Mouse (Mus musculus) bone marrow, adult 2 months (tissue): ENCODE measurements at regions not wholly inside any gene's neighbourhood (a gene's known extent, or its start where the extent isn't known, plus 50 kb on each side); places are given as distances from the start of the nearest gene placed in this dataset.

Experiments used
- CTCF ChIP-seq: fragments of 200-500 bp; IDR thresholded peaks from 2 replicates; pipeline ENCODE4 v1.5.1; 2011; ENCODE audit warnings: low read length, control low read depth; ENCODE audit not compliant: control insufficient read depth, insufficient read depth
- POLR2A ChIP-seq: fragments of 200-500 bp; IDR thresholded peaks from 2 replicates; pipeline ENCODE4 v1.6.1; 2011; ENCODE audit warnings: low read depth, mild to moderate bottlenecking, control low read depth, low read length, borderline replicate concordance; ENCODE audit not compliant: control insufficient read depth

DNA sequence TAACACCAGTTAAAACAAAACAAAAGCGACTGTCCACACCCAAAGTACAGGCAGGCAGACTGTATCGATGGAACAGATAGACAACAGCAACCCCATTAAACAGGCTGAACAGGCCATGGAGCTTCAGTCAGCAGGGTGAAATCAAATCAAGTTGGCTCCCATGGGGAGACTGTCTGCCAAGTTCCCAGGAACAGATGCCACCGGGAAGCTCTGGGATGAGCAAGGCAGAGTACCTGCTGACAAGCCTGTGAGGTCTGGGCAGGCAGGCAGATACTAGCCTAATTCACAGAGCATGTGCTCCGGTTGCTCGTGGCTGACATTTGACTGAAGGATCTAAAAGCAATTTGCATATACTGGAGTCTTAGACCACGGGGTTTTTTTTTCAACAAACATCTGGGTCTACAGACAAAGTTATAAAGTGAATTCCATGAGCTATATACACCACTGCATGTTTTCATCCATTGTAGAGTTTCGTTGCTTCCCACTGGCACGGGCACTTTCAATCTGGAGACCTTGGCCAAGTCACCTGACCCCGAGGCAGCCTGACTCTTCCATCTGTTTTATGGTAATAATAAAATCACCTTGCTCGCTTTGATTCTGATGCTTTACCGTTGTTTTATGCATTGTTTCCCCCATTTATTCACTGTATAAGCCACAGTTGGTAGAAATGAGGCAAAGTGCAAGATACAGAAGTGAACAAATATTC lies 50.1 kb upstream of the Actbl2 start:
- no peak for TF ChIP-seq POLR2A
- TF ChIP-seq CTCF = no peak
